Mouse (Mus musculus) CH12.LX (cell line): ENCODE measurements around the gene Supt16. TPM values are rescaled to one million over a fixed set of nuclear protein-coding genes. Genes with fewer than 3 reads are reported as not detected.

Experiments used
- DNase-seq: peaks from one replicate; pipeline ENCODE4 v3.0.0-alpha.2; 2013; ENCODE audit errors: extremely low read depth
- H3K27ac ChIP-seq: 2 replicates; pipeline ENCODE4 v1.5.1; 2012; ENCODE audit warnings: low read depth, mild to moderate bottlenecking, control low read depth, moderate library complexity; ENCODE audit not compliant: insufficient read depth
- H3K27me3 ChIP-seq: replicated peaks from 2 replicates; pipeline ENCODE3; 2012; ENCODE audit warnings: inconsistent platforms
- H3K36me3 ChIP-seq, 2 experiments: replicated peaks in 1 of 2; 2 replicates each; pipeline versions ENCODE3 to v1.6.1; 2012; ENCODE audit warnings: inconsistent platforms in 1 of 2, low read length in 1 of 2, mild to moderate bottlenecking in 1 of 2, mixed read lengths in 1 of 2, moderate library complexity in 1 of 2; ENCODE audit not compliant: control insufficient read depth in 1 of 2, insufficient read depth in 1 of 2
- H3K4me1 ChIP-seq, 2 experiments: 2 replicates each; pipeline ENCODE4 v1.6.1; 2012; ENCODE audit warnings: inconsistent platforms in 1 of 2, moderate library complexity in 1 of 2; ENCODE audit not compliant: insufficient read depth in 2 of 2, control insufficient read depth in 1 of 2
- H3K4me2 ChIP-seq: 2 replicates; pipeline ENCODE4 v1.6.1; 2012; ENCODE audit warnings: low read depth, mild to moderate bottlenecking, control low read depth; ENCODE audit not compliant: poor library complexity, insufficient read depth, severe bottlenecking
- H3K4me3 ChIP-seq, 3 experiments: fragments of 150-350 bp in 1 of 3; sonication (generic) in 1 of 3; replicated peaks in 1 of 3; 2 replicates each; pipeline versions ENCODE3 to v1.5.1; 2011 to 2012; ENCODE audit warnings: low read depth in 2 of 3, low read length in 2 of 3, mild to moderate bottlenecking in 2 of 3, moderate library complexity in 2 of 3, control low read depth in 1 of 3, improper control_type of control experiment in 1 of 3, inconsistent platforms in 1 of 3, mixed read lengths in 1 of 3; ENCODE audit not compliant: poor library complexity in 1 of 3
- H3K79me2 ChIP-seq: replicated peaks from 2 replicates; pipeline ENCODE4 v1.6.1; 2012; ENCODE audit warnings: mild to moderate bottlenecking, moderate library complexity; ENCODE audit not compliant: control insufficient read depth, poor library complexity, insufficient read depth, severe bottlenecking; ENCODE audit errors: extremely low read depth
- H3K9ac ChIP-seq: 2 replicates; pipeline ENCODE4 v1.6.1; 2012; ENCODE audit warnings: low read depth, mild to moderate bottlenecking, control low read depth, moderate library complexity; ENCODE audit not compliant: insufficient read depth
- H3K9me3 ChIP-seq: replicated peaks from 2 replicates; pipeline ENCODE3; 2012; ENCODE audit warnings: low read length, inconsistent platforms, mixed read lengths
- E2F4 ChIP-seq: IDR thresholded peaks from 2 replicates; pipeline ENCODE4 v1.6.1; 2011; ENCODE audit warnings: low read depth, low read length, improper control_type of control experiment; ENCODE audit not compliant: insufficient replicate concordance
- EP300 ChIP-seq: IDR thresholded peaks from 2 replicates; pipeline ENCODE4 v1.6.1; 2011; ENCODE audit warnings: low read length, improper control_type of control experiment
- ETS1 ChIP-seq: conservative IDR thresholded peaks from 2 replicates; pipeline ENCODE4 v1.6.1; 2012; ENCODE audit warnings: low read depth, mild to moderate bottlenecking, inconsistent platforms, low read length, improper control_type of control experiment, moderate library complexity
- HCFC1 ChIP-seq: IDR thresholded peaks from 2 replicates; pipeline ENCODE4 v1.6.1; 2012; ENCODE audit warnings: low read depth, mild to moderate bottlenecking, inconsistent platforms, low read length, improper control_type of control experiment
- JUND ChIP-seq: conservative IDR thresholded peaks from 2 replicates; pipeline ENCODE4 v1.6.1; 2011; ENCODE audit warnings: low read depth, low read length, improper control_type of control experiment
- MAFK ChIP-seq: IDR thresholded peaks from 2 replicates; pipeline ENCODE4 v1.6.1; 2011; ENCODE audit warnings: low read length, improper control_type of control experiment; ENCODE audit not compliant: insufficient replicate concordance
- MEF2A ChIP-seq: IDR thresholded peaks from 2 replicates; pipeline ENCODE4 v1.6.1; 2014; ENCODE audit warnings: low read depth, mild to moderate bottlenecking, inconsistent platforms, low read length, improper control_type of control experiment, borderline replicate concordance
- MXI1 ChIP-seq: IDR thresholded peaks from 2 replicates; pipeline ENCODE4 v1.6.1; 2011; ENCODE audit warnings: mild to moderate bottlenecking, low read depth, low read length, improper control_type of control experiment
- NRF1 ChIP-seq: IDR thresholded peaks from 2 replicates; pipeline ENCODE4 v1.6.1; 2014; ENCODE audit warnings: low read depth, mild to moderate bottlenecking, inconsistent platforms, low read length, improper control_type of control experiment, moderate library complexity
- PAX5 ChIP-seq: IDR thresholded peaks from 2 replicates; pipeline ENCODE4 v1.6.1; 2012; ENCODE audit warnings: low read length, inconsistent platforms, mixed read lengths
- POLR2AphosphoS2 ChIP-seq: IDR thresholded peaks from 2 replicates; pipeline ENCODE4 v1.6.1; 2011; ENCODE audit warnings: low read depth, low read length, improper control_type of control experiment
- RCOR1 ChIP-seq: conservative IDR thresholded peaks from 2 replicates; pipeline ENCODE4 v1.6.1; 2012; ENCODE audit warnings: low read depth, mild to moderate bottlenecking, inconsistent platforms, low read length, improper control_type of control experiment
- SIN3A ChIP-seq: IDR thresholded peaks from 2 replicates; pipeline ENCODE4 v1.6.1; 2012; ENCODE audit warnings: low read length, improper control_type of control experiment, inconsistent platforms
- SMC3 ChIP-seq: IDR thresholded peaks from 2 replicates; pipeline ENCODE4 v1.6.1; 2011; ENCODE audit warnings: low read depth, low read length, improper control_type of control experiment
- TBP ChIP-seq: conservative IDR thresholded peaks from 2 replicates; pipeline ENCODE4 v1.6.1; 2011; ENCODE audit warnings: low read depth, low read length, improper control_type of control experiment
- UBTF ChIP-seq: IDR thresholded peaks from 2 replicates; pipeline ENCODE4 v1.6.1; 2012; ENCODE audit warnings: low read depth, mild to moderate bottlenecking, inconsistent platforms, low read length, improper control_type of control experiment, moderate library complexity
- USF1 ChIP-seq: IDR thresholded peaks from 2 replicates; pipeline ENCODE4 v1.6.1; 2014; ENCODE audit warnings: low read depth, mild to moderate bottlenecking, inconsistent platforms, low read length, improper control_type of control experiment
- USF2 ChIP-seq: conservative IDR thresholded peaks from 2 replicates; pipeline ENCODE4 v1.6.1; 2011; ENCODE audit warnings: low read depth, low read length, improper control_type of control experiment
- ZC3H11A ChIP-seq: IDR thresholded peaks from 2 replicates; pipeline ENCODE4 v1.6.1; 2012; ENCODE audit warnings: low read depth, mild to moderate bottlenecking, inconsistent platforms, low read length, improper control_type of control experiment
- ZKSCAN1 ChIP-seq: IDR thresholded peaks from 2 replicates; pipeline ENCODE4 v1.6.1; 2012; ENCODE audit warnings: low read depth, inconsistent platforms, low read length, improper control_type of control experiment, borderline replicate concordance
- ZMIZ1 ChIP-seq: IDR thresholded peaks from 2 replicates; pipeline ENCODE4 v1.6.1; 2012; ENCODE audit warnings: low read depth, mild to moderate bottlenecking, inconsistent platforms, low read length, improper control_type of control experiment
- dilution Hi-C: fragments of 300-500 bp; cut with MboI; formaldehyde crosslinking; loops from 2 replicates; pipeline ENCODE4 v1.14.3; 2020; ENCODE audit warnings: low sequenced_read_pairs; ENCODE audit not compliant: extremely low pct_unique_long_range_greater_than_20kb, extremely low pct_ligation_motif_present
- in situ Hi-C: fragments of 300-500 bp; cut with MboI; formaldehyde crosslinking; loops from 3 replicates; pipeline ENCODE4 v1.14.3; 2019; ENCODE audit warnings: low sequenced_read_pairs, low pct_ligation_motif_present, low pct_unique_long_range_greater_than_20kb, mixed read lengths
- polyA plus RNA-seq: library from polyadenylated mRNA; unstranded; fragments of >175 nt; gene quantifications from 2 replicates; pipeline ENCODE4 v1.2.1, GENCODE M21; 2012; ENCODE audit warnings: low read depth; ENCODE audit not compliant: insufficient read length
- total RNA-seq, 2 experiments: library from RNA; depleted of rRNA; stranded (reverse); fragments of 300-350 nt in 1 of 2; fragments of >200 nt in 1 of 2; gene quantifications; 2 replicates each; pipeline ENCODE4 v1.2.3; 2012 to 2014

Supt16 gene
- total and polyA plus RNA-seq, 3 experiments = 64.8 to 114 (median 78.6) TPM

GRCm38 (mm10) chr14:52217261-52217660, 20.0 kb upstream of the Supt16 start:
- no peak overlapping the region for H3K4me3 ChIP-seq
- H3K27me3 ChIP-seq = no peaks in the 10 kb centered on the region
- DNase-seq = no peak
- in situ Hi-C loops (no loop called here), dilution Hi-C loops (no loop called here)
- H3K4me2 ChIP-seq = no peak overlapping the region
- no peaks in the 10 kb centered on the region for H3K4me1 ChIP-seq
- no peak overlapping the region for H3K27ac ChIP-seq
- TF ChIP-seq MXI1 (no peak), SMC3 (no peak)
- H3K79me2 ChIP-seq = no peaks in the 10 kb centered on the region
- no peaks in the 10 kb centered on the region for H3K9me3 ChIP-seq
- H3K9ac ChIP-seq = no peak overlapping the region
- peaks cover 71 to 96% of the 10 kb centered on the region in 2 experiments for H3K36me3 ChIP-seq

GRCm38 (mm10) chr14:52199412-52199811, 2.2 kb upstream of the Supt16 start:
- no peaks in the 10 kb centered on the region for H3K9me3 ChIP-seq
- in situ Hi-C loops (loop anchor here (10.0 kb wide), 1 partner anchor 135 kb away; no protein-coding TSS in a partner anchor), dilution Hi-C loops (no loop called here)
- no peak for DNase-seq
- H3K4me2 ChIP-seq = no peak overlapping the region
- peaks cover 24% of the 10 kb centered on the region for H3K79me2 ChIP-seq
- no peak overlapping the region for H3K9ac ChIP-seq
- H3K27me3 ChIP-seq = no peaks in the 10 kb centered on the region
- peaks cover 31 to 59% of the 10 kb centered on the region in 2 experiments for H3K36me3 ChIP-seq
- no peak overlapping the region for H3K4me3 ChIP-seq
- no peak overlapping the region; the same call in 1 of the 2 replicates for H3K27ac ChIP-seq
- peaks cover 3 to 21% of the 10 kb centered on the region in 2 experiments; a peak in 3 of 4 replicates for H3K4me1 ChIP-seq
- TF ChIP-seq ETS1 = no peak
- no peak for TF ChIP-seq PAX5
- no peak for TF ChIP-seq HCFC1
- TF ChIP-seq ZKSCAN1 = no peak
- TF ChIP-seq TBP = no peak
- no peak for TF ChIP-seq MEF2A
- no peak for TF ChIP-seq RCOR1
- no peak for TF ChIP-seq MAFK
- no peak for TF ChIP-seq ZC3H11A
- TF ChIP-seq UBTF = no peak
- no peak for TF ChIP-seq SIN3A
- no peak for TF ChIP-seq USF2
- TF ChIP-seq POLR2AphosphoS2 = no peak
- no peak for TF ChIP-seq EP300
- no peak for TF ChIP-seq ZMIZ1
- no peak for TF ChIP-seq JUND
- TF ChIP-seq NRF1 = no peak
- TF ChIP-seq MXI1 = no peak
- TF ChIP-seq USF1 = no peak
- no peak for TF ChIP-seq E2F4
